Mouse (Mus musculus): ENCODE results near the gene Rgs14.
A peak's percentile ranks its signal among the peaks of the same experiment; 100 is the strongest.

Rgs14 gene

DNA sequence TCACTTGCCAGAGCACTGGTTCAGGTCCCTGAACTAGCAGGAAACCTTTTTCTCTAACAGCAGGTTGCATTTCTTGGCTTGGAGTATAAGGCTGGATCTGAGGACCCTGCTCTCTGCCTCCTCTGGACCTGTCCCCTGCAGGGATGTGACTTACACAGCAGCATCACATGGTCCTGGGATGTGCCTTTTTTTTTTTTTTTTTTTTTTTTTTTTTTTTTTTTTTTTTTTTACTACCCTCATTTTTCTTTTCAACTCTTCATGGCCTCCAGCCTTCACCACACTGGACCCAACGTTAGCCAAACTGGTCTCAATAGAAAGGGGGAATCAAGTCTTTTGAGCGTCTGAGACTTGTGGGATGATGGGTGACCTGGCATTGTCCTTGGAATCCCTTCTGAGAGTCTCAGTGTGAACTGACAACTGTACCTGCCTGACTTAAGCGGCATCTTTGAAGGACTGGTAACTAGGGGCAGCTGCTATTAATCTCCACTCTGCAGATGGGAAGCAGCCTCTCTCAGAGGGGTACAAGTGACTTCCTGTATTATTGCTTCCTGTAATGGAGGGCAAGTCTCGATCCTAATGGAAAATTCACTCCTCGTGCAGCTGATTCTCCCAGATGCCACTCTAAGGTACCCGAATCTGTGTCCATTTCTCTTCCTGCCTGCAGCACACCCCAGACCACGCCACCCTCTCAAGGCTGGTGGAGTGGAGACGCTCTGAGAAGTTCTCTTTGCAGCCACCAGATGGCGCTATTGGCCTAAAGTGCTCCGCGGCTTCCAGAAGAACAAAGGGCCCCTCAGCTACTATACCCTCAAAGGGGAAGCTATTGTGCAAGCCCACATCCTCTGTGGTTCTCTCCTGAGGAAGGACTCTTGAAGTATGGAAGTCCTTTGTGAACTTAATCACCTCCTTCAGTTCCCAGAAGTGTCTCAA lies 35.6 kb downstream of the Rgs14 start:
- DNase-seq (ENCODE audit: low read depth, low spot score), result peak; percentile 83

DNA sequence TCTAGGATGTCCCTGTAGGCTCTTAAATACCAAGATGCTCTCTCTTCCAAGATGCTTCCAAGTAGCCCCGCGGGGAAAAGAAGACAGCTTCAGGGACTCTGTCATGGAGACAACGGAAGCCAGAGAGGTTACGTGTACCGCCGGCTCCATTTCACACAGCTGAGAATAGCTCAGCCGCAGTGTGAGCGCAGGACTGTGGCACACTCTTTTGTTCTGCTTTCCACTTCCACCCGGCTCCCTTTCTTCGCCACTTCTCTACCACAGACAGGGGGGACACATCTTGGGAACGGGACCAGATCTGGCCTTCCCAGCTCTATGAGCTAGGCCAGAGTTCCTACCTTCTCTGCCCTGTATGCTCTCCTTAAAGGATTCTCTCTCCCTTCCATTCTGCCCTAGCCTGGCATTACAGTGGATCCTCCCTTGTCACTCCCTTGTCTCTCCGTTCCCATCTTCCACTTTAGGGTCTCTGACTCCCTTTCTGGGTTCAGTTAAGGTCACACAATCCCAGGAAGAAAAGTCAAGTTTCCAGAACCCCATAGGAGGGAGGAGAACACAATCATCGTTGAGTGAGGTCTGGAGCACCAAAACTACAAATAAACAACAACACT lies 36.4 kb downstream of the Rgs14 start:
- no peak for DNase-seq (ENCODE audit: low read depth, low spot score)

GRCm38 (mm10) chr13:55407341-55407740 lies 37.8 kb downstream of the Rgs14 start:
- no peak for DNase-seq (ENCODE audit: low read depth, low spot score)

DNA sequence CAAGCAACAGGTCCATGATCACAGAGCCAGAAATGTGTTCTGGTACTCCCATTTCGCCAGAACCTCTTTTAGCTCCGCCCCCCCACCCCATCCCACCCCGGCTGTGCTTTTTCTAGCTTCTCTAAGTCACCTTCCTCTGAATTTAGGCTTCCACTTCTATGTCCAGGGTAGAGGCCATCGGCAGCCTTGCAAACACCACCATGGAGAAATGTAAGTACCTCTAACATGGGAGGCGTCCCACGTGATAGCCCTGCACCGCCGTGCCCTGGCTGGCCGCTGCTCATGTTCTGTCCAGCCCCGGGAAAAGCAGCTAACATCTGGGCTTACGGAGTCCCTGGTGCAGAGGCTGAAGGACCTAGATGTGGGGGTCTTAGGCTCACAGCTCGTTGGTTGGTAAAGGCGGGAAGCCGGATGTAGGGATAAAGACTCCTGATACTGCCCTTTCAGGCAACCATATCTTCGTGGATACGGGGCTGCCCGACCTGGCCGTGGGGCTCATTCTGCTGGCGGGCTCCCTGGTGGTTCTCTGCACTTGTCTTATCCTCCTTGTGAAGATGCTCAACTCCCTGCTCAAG lies 39.1 kb downstream of the Rgs14 start:
- no peak for DNase-seq (ENCODE audit: low read depth, low spot score)

DNA sequence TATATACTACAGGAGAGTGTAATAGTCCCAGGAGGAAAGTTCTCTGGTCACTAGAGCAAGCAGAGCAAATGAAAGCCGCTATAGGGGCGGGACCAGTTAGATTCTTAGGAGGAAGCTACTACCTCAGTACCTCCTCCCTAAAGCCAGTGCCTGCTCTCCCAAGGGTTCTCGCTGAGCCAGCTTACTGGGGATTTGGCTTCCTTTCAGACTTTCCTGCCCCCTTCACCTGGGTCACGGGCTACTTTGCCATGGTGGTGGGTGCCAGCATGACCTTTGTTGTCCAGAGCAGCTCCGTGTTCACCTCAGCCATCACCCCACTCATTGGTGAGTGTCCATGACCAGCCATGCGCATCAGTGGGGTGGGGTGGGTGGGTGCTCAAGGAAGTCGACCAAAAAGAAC lies 42.3 kb downstream of the Rgs14 start:
- DNase-seq (ENCODE audit: low read depth, low spot score), result no peak

DNA sequence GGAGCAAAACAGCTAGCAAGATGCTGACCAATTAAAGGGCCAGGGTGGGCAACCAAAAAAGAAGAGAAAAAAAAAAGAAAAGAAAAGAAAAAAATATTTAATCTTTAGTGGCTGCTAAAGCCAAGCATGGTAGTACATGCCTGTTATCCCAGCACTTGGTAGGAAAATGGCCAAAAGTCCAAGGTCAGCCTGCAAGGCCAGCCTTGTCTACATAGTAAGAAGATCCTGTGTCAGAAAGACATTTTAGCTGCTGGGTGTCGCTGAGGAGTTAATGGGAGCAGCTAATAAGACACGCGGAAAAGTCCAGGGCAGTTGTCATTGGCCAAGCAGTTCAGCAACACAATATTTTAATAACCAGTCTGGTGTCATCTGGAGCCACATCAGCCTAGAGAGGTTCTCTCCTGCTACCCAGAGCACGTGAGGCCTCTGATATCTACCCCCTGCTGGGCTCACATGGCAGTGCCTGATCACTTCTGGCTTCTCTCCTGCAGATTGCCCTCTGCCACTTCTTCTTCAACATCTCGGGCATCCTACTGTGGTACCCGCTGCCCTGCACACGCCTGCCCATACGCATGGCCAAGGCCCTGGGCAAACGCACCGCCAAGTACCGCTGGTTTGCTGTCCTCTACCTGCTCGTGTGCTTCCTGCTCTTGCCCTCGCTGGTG lies 43.2 kb downstream of the Rgs14 start:
- DNase-seq (ENCODE audit: low read depth, low spot score), result no peak

DNA sequence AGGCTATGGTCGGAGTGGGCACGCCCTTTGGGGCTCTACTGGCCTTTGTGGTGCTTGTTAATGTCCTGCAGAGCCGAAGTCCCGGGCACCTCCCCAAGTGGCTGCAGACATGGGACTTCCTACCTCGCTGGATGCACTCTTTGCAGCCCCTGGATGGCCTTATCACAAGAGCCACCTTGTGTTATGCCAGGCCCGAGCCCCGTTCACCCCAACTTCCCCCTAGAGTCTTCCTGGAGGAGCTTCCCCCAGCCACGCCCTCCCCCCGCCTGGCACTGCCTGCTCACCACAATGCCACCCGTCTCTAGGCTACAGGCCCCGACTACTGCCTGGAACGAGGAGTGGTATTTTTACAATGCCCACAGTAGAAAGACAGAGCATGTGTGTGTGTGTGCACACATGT lies 43.8 kb downstream of the Rgs14 start:
- no peak for DNase-seq (ENCODE audit: low read depth, low spot score)

DNA sequence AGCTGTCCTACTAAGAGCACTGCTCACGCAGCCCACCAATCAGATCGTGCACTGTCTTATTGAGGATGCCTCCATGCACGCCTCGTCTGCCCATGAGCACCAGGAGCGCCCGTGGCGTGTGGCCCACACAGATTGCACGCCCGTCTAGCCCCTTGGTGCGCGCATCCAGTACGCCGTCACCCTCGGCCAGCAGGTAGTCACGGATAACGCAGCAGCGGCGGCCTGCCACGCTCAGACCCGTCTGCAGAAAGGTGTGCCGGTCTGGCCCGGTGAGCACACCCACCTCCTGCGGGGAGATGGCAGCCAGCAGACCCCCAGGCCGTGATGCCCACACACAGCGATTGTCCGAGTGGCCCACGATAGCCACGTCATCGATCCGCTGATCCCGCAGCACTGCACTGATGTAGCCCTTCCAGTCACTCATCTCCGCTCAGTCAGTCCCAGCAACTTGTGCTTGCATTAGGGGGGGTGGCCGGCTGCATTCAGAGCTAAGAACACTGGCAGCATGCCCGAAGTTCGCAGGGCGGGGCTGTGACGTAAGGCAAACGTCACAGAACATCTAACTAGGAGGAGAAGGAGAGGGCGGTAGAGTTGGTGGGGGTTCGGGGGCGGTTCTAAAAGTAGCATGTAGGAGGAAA lies 45.3 kb downstream of the Rgs14 start, which contains the start of gene Pfn3:
Pfn3 (minus strand) TSS at position 490 of the 638 bp plus-strand sequence.
- peak; percentile 69 for DNase-seq (ENCODE audit: low read depth, low spot score)

DNA sequence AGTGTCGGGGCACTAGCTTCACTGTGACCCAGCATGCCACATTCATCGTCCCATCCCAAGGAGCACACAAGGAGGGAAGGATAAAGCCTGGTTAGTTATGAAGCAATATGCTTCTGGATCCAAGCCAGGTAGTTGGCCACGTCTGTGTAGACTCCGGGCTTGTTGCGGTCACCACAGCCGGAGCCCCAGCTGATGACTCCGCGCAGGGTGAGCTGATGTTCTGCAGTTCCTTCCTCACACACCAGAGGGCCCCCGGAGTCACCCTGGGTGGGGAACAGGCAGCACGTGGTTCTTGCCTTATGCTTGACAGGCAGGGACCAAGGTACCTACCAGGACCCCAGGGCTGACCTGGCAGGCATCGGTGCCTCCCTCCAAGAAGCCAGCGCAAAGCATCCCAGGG lies 48.5 kb downstream of the Rgs14 start:
- DNase-seq (ENCODE audit: low read depth, low spot score), result peak; percentile 84

DNA sequence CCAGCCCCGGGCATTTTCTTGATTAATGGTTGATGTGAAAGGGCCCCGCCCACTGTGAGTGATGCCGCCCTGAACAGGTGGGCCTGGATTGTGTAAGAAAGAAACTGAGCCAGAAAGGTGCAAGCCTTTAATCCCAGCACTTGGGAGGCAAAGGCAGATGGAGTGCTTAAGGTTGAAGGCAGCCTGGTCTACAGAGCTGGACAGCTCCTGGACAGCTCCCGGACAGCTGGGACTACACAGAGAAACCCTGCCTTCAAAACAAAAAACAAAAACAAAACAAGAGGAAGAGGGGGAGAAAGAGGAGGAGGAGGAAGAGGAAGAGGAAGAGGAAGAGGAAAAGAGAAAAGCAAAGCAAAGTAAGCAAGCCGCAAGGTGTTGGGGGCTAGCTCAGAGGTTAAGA lies 49.6 kb downstream of the Rgs14 start:
- DNase-seq (ENCODE audit: low read depth, low spot score), result no peak

DNA sequence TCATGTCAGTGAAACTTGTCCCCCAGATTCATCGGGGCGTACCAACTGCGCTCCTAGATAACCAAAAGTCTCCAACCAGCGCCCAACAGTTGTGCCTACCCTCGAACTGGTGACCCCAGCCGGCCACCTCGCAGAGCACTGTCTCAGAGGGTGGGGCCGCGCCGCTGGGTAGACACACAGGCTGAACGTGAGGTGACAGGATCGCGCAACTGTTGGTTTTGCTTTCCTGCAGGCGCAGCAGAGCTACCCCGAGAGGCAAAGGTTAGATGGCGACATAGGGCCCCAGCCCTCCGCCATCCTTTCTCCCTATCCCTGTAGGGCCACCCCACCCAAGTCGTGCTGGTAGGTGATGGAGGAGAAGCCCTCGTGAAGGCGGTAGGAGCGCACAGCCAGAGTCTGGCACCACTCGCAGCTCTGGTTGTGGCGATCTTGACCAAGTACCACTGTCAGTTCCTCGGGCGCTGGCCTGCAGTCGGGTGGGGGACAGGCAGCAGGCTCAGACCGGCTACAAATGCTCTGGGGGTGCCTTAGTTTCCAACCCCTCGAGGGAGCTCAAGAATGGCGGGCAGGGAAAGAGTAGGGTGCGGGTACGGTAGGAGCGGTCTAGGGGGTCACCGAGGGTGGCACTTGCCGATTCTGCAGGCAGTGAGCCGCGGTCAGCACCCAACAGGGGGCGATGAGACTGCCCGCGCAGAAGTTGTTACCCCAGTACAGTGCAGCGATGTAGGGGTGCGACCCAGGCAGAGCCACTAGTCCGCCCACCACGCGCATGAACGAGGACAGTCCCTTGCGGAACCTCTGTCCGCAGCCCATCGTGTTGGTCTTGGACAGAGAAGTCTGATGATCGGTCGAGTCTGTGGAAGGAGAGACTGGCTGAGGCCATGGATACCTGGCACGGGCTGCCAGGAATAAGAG lies 50.7 kb downstream of the Rgs14 start:
- no peak for DNase-seq (ENCODE audit: low read depth, low spot score)

DNA sequence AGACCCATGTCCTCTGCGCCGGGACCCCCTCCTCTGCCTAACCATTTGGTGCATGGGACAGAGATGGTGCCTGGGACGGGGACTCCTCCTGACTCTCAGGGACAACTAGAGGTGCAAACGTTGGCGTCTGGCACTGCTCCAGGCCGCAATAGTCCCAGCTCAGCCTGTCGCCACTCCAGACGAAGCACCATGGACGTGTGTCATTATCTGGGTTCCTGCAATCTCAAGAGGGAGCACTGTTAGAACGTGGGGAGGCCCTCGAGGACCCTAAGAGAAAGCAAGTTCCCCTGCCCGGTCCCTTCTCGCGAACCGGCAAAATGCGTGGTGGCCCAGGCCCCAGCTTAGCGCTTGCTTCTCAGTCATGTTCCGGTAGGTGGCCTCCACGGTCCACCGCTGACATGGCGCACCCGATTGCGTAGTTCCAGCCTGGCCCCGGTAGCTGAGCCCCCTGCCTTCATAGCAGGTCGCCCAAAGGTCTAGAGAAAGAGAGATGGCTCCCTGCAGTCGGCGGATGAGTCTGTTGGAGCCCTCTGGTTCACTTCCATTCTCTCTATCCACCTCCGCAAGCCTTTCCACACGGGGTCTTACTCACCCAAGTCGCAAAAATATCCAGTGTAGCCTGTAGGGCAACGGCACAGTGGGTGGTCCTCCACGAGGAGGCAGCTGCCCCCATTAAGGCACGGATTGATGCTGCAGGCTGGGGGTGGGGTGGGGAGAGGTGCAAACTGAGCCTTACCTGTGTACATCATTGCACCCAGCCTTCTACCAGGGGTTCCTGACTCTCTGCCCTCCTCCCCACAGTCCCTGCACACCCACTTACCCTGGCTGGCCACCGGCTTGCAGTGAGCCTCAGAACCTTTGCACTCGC lies 51.6 kb downstream of the Rgs14 start:
- DNase-seq (ENCODE audit: low read depth, low spot score), result peak; percentile 28

- DNase-seq (ENCODE audit: low read depth, low spot score), result no peak
Measured at GRCm38 (mm10) chr13:55426613-55427012, 57.1 kb downstream of the Rgs14 start, which contains the start of gene F12. Gene F12, minus strand, starts transcription at chr13:55426793.

GRCm38 (mm10) chr13:55429226-55429888 lies 59.8 kb downstream of the Rgs14 start:
- DNase-seq (ENCODE audit: low read depth, low spot score), result no peak

DNA sequence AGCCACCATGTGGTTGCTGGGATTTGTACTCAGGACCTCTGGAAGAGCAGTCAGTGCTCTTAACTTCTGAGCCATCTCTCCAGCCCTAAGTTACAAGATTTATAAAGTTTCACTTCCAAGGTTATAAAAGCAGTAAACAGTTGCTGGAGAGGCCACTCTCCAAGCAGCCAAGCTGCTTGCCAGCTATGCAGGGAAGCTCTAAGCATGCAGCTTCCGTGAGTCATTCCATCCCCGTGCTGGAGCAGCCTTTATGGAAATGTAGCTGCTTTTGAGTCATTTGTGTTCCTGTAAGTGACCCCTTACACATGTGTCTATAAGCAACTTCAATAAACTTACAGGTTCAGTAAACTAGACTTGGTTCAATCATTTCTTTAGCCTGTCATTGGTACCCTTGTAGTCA lies 61.0 kb downstream of the Rgs14 start:
- no peak for DNase-seq (ENCODE audit: low read depth, low spot score)

DNA sequence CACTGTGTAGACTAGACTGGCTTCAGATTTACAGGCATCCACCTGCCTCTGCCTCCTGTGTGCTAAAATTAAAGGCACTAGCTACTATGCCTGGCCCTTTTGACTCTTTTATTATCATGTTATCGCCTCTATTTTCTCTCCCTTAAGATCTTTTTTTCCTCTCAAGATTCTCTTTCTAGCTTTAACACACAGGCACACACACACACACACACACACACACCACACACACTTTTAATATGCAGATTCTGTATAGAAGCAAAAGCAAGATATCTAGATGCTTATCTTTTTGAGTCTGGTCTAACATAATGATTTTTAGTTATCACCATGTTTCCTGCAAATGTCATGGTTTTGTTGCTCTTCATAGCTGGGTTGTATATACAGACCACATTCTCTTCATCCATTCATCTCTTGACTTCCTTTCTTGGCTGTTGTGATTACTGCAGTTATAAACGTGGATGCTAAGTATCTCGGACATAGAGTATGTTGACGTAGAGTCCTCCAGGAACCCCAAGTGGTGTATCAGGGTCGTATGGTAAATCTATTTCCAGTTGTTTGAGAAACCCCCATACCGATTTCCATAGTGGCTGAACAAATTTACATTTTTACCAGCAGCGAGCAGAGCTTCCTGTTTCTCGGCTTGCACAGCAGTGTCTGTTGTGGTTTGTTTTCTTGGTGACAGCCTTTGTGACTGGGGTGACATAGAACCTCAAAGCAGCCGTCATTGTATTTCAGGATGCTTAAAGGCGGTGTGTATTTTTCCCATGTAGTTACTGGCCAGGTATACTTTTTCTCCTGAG lies 62.6 kb downstream of the Rgs14 start:
- DNase-seq (ENCODE audit: low read depth, low spot score), result no peak
